Mouse (Mus musculus) inflammation-experienced regulatory T-cells (primary cell): Measurements from ENCODE around the gene Ppp1r3a. TPM values are rescaled to one million over a fixed set of nuclear protein-coding genes. Genes with fewer than 3 reads are reported as not detected.

Source experiments
- polyA plus RNA-seq, 2 experiments: library from polyadenylated mRNA; unstranded; fragments of 100-300 nt; shearing (Covaris generic); gene quantifications; one replicate each; pipeline ENCODE4 v1.2.1; 2017

The Ppp1r3a gene
- polyA plus RNA-seq: not detected

DNA sequence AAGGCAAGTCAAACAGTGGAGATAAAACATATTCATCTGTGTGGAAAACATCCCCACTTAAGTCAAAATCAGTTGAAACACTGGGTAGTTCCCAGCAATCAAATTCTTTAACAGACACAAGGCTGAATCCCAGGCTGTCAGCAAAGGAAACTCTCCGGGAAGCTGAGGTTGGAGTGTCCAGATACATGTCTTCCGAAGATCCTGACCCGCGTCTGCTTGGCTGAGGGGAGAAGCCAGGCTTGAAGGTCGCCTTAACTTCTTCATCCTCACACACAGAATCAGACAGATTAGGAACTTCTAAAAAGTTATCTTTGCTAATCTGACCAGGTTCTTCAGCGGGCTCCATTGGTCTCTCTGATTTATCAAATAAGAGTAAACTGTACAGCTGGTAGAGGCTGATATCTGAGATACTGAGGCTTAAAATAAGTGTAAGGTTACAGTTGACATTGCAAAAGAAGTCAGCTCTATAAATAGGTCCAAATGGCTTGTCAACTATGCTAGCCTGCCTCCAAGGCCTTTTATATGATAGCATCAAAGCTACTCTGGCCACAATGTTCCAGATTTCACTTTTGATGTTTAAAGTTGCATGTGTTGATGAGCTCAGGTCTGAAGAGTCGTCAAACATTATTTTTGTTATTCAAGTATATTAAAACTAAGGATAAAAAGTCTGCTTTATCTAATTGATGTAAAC, at the start of gene Ppp1r3a:
Ppp1r3a (minus strand) TSS at position 374 of the 691 bp plus-strand sequence.

Other genes starting within 250 kb of the Ppp1r3a start
- gene Foxp2, start 146.1 kb upstream of the Ppp1r3a start, polyA plus RNA-seq: 1 to 10 TPM; 1.0 to 6.2 TPM